Mouse (Mus musculus) mouse embryonic stem cell (cell line): ENCODE measurements at regions not wholly inside any gene's neighbourhood (a gene's known extent, or its start where the extent isn't known, plus 50 kb on each side); places are given as distances from the start of the nearest gene placed in this dataset.

Experiments used
- in situ Hi-C, 2 experiments: fragments of 300-500 bp; cut with MboI; formaldehyde crosslinking; loops; 1 replicate in 1 of 2; 3 replicates in 1 of 2; pipeline ENCODE4 v1.14.3; 2019 to 2020; ENCODE audit warnings: low sequenced_read_pairs in 2 of 2, low pct_unique_long_range_greater_than_20kb in 1 of 2, mixed read lengths in 1 of 2; ENCODE audit not compliant: unreplicated experiment in 1 of 2

GRCm38 (mm10) chr1:184612880-184613279, 119.5 kb downstream of the Hlx start:
- in situ Hi-C loops: no loop called here

- in situ Hi-C loops: no loop called here
Observed at GRCm38 (mm10) chr1:184608938-184609337, 123.5 kb downstream of the Hlx start.

- in situ Hi-C loops: no loop called here
Observed at GRCm38 (mm10) chr1:184608338-184608737, 124.1 kb downstream of the Hlx start.

GRCm38 (mm10) chr1:184606541-184606940, 125.9 kb downstream of the Hlx start:
- in situ Hi-C loops: no loop called here

GRCm38 (mm10) chr1:184605666-184606065, 126.8 kb downstream of the Hlx start:
- in situ Hi-C loops: no loop called here

GRCm38 (mm10) chr1:184603136-184603535, 129.3 kb downstream of the Hlx start:
- in situ Hi-C loops: no loop called here

GRCm38 (mm10) chr1:184595449-184595848, 137.0 kb downstream of the Hlx start:
- in situ Hi-C loops: no loop called here

- in situ Hi-C loops: no loop called here
Observed at GRCm38 (mm10) chr1:184590634-184591033, 141.8 kb downstream of the Hlx start.

GRCm38 (mm10) chr1:184589277-184589676, 143.1 kb downstream of the Hlx start:
- in situ Hi-C loops: no loop called here

- in situ Hi-C loops: no loop called here
Observed at GRCm38 (mm10) chr1:184584505-184584874, 147.9 kb downstream of the Hlx start.

- in situ Hi-C loops: no loop called here
Observed at GRCm38 (mm10) chr1:184583751-184584504, 148.5 kb downstream of the Hlx start.

- in situ Hi-C loops: no loop called here
Observed at GRCm38 (mm10) chr1:184579475-184579874, 152.9 kb downstream of the Hlx start.

- in situ Hi-C loops: no loop called here
Observed at GRCm38 (mm10) chr1:184576527-184576926, 155.9 kb downstream of the Hlx start.

- in situ Hi-C loops: no loop called here
Observed at GRCm38 (mm10) chr1:184573325-184573724, 159.1 kb downstream of the Hlx start.

GRCm38 (mm10) chr1:184570681-184571080, 161.7 kb downstream of the Hlx start:
- in situ Hi-C loops: no loop called here

- in situ Hi-C loops: no loop called here
Observed at GRCm38 (mm10) chr1:184562926-184563325, 169.5 kb downstream of the Hlx start.

- in situ Hi-C loops: no loop called here
Observed at GRCm38 (mm10) chr1:184562239-184562638, 170.2 kb downstream of the Hlx start.

GRCm38 (mm10) chr1:184559543-184559942, 172.9 kb downstream of the Hlx start:
- in situ Hi-C loops: no loop called here

GRCm38 (mm10) chr1:184553791-184554190, 178.6 kb downstream of the Hlx start:
- in situ Hi-C loops: no loop called here

- in situ Hi-C loops: no loop called here
Observed at GRCm38 (mm10) chr1:184550491-184550890, 181.9 kb downstream of the Hlx start.
